Mouse (Mus musculus) layer of hippocampus, adult 9-11 months (tissue): ENCODE data around the gene Marc1.
A peak's percentile ranks its signal among the peaks of the same experiment; 100 is the strongest.

Experiments
- DNase-seq: peaks from one replicate; pipeline ENCODE4 v3.0.0; 2022

Marc1 gene

GRCm38 (mm10) chr1:184752671-184753070, 58.4 kb downstream of the Marc1 start:
- no peak for DNase-seq

- no peak for DNase-seq
Observed at GRCm38 (mm10) chr1:184750114-184750664, 60.9 kb downstream of the Marc1 start.

GRCm38 (mm10) chr1:184748692-184749152, 62.4 kb downstream of the Marc1 start:
- no peak for DNase-seq

- peak; percentile 39 for DNase-seq
Observed at GRCm38 (mm10) chr1:184737876-184738479, 73.1 kb downstream of the Marc1 start.

GRCm38 (mm10) chr1:184737228-184737627, 73.9 kb downstream of the Marc1 start:
- DNase-seq = no peak
